Mouse (Mus musculus) kidney, adult 11 months (tissue): Measurements from ENCODE around the gene Nkap.
"Not testable (repeated sequence)": the region's sequence is repeated elsewhere in the genome, so short reads cannot be mapped to it uniquely, and the experiment has no call there.

ENCODE experiments used
- DNase-seq: peaks from one replicate; pipeline ENCODE4 v3.0.0; 2022

Nkap gene

GRCm38 (mm10) chrX:37161169-37161568 is 34.6 kb downstream of the Nkap start:
- no peak for DNase-seq

GRCm38 (mm10) chrX:37163115-37163514 is 36.5 kb downstream of the Nkap start:
- no peak for DNase-seq

GRCm38 (mm10) chrX:37167085-37167484 is 40.5 kb downstream of the Nkap start:
- DNase-seq: peak; percentile 21

GRCm38 (mm10) chrX:37168742-37169141 is 42.1 kb downstream of the Nkap start, which contains the start of gene Akap14:
Gene Akap14, minus strand, starts transcription at chrX:37168842.
- DNase-seq: no peak

- not testable (repeated sequence) for DNase-seq
These were observed 57.8 kb downstream of the Nkap start for GRCm38 (mm10) chrX:37184401-37184800.

GRCm38 (mm10) chrX:37190755-37191104 is 64.1 kb downstream of the Nkap start:
- DNase-seq: no peak

GRCm38 (mm10) chrX:37191105-37191743 is 64.6 kb downstream of the Nkap start, which contains the start of the genes Ndufa1 and Rnf113a1:
Gene Ndufa1, minus strand, starts transcription at chrX:37191163.
Gene Rnf113a1, plus strand, starts transcription at chrX:37191245.
- DNase-seq: peak; percentile 74

- DNase-seq: no peak
These were observed 65.3 kb downstream of the Nkap start for GRCm38 (mm10) chrX:37191744-37192379.

GRCm38 (mm10) chrX:37198676-37199075 is 72.1 kb downstream of the Nkap start:
- DNase-seq: no peak
